Mouse (Mus musculus) megakaryocyte, embryonic 14.5 days (primary cell): ENCODE results near the gene Hsf4. TPM values are rescaled to one million over a fixed set of nuclear protein-coding genes. Genes with fewer than 3 reads are reported as not detected.
A peak's percentile ranks its signal among the peaks of the same experiment; 100 is the strongest.

Source experiments
- H3K27me3 ChIP-seq: replicated peaks from 2 replicates; pipeline ENCODE3; 2012; ENCODE audit warnings: inconsistent platforms
- H3K36me3 ChIP-seq: replicated peaks from 2 replicates; pipeline ENCODE3; 2012; ENCODE audit warnings: low read length, inconsistent platforms, mixed read lengths
- H3K4me1 ChIP-seq: 2 replicates; pipeline ENCODE4 v1.6.1; 2012; ENCODE audit warnings: inconsistent platforms
- H3K4me3 ChIP-seq: replicated peaks from 2 replicates; pipeline ENCODE3; 2012; ENCODE audit warnings: moderate library complexity, mild to moderate bottlenecking, inconsistent platforms
- H3K9me3 ChIP-seq: 2 replicates; pipeline ENCODE4 v1.6.1; 2012; ENCODE audit warnings: inconsistent platforms
- FLI1 ChIP-seq: IDR thresholded peaks from 2 replicates; pipeline ENCODE4 v1.6.1; 2012; ENCODE audit warnings: low read length, inconsistent platforms, mixed read lengths
- GATA1 ChIP-seq: IDR thresholded peaks from 3 replicates; pipeline ENCODE4 v1.6.1; 2012; ENCODE audit warnings: mixed read lengths, low read length, inconsistent platforms, borderline replicate concordance
- polyA plus RNA-seq: library from polyadenylated mRNA; stranded (reverse); fragments of >175 nt; gene quantifications from 2 replicates; pipeline ENCODE4 v1.2.3, GENCODE M21; 2012; ENCODE audit warnings: low replicate concordance; ENCODE audit not compliant: insufficient read depth

Gene Hsf4
- polyA plus RNA-seq, 1 experiment: 0.73 TPM

GRCm38 (mm10) chr8:105237442-105238142 is 32.0 kb upstream of the Hsf4 start:
- Histone ChIP-seq H3K9me3 (no peaks in the 10 kb centered on the region), H3K36me3 (peaks cover 91% of the 10 kb centered on the region)
- TF ChIP-seq FLI1 (no peak), GATA1 (no peak)

GRCm38 (mm10) chr8:105241016-105241415 is 28.6 kb upstream of the Hsf4 start:
- Histone ChIP-seq H3K4me3 (no peak overlapping the region), H3K4me1 (no peaks in the 10 kb centered on the region), H3K9me3 (no peaks in the 10 kb centered on the region), H3K36me3 (peaks cover 87% of the 10 kb centered on the region), H3K27me3 (no peaks in the 10 kb centered on the region)
- TF ChIP-seq FLI1: no peak
- no peak for TF ChIP-seq GATA1

More at GRCm38 (mm10) chr8:105237442-105238142, 32.0 kb upstream of the Hsf4 start:
- Histone ChIP-seq H3K27me3 (no peaks in the 10 kb centered on the region), H3K4me3 (no peak overlapping the region), H3K4me1 (peaks cover 3% of the 10 kb centered on the region; the same call in 1 of the 2 replicates)

GRCm38 (mm10) chr8:105251954-105252353 is 17.6 kb upstream of the Hsf4 start:
- no peak overlapping the region for H3K4me3 ChIP-seq
- H3K36me3 ChIP-seq: peaks cover 69% of the 10 kb centered on the region
- H3K9me3 ChIP-seq: no peaks in the 10 kb centered on the region
- no peak for TF ChIP-seq GATA1
- no peak for TF ChIP-seq FLI1
- H3K4me1 ChIP-seq: peaks cover 56% of the 10 kb centered on the region
- H3K27me3 ChIP-seq: peaks cover 9% of the 10 kb centered on the region

GRCm38 (mm10) chr8:105252680-105253537 is 16.7 kb upstream of the Hsf4 start:
- peaks cover 56% of the 10 kb centered on the region for H3K4me1 ChIP-seq
- peaks cover 66% of the 10 kb centered on the region for H3K36me3 ChIP-seq
- peaks cover 9% of the 10 kb centered on the region for H3K27me3 ChIP-seq
- no peaks in the 10 kb centered on the region for H3K9me3 ChIP-seq
- no peak overlapping the region for H3K4me3 ChIP-seq
- TF ChIP-seq GATA1 (no peak), FLI1 (no peak)

GRCm38 (mm10) chr8:105253766-105254151 is 15.8 kb upstream of the Hsf4 start:
- no peak for TF ChIP-seq FLI1
- no peak for TF ChIP-seq GATA1
- Histone ChIP-seq H3K36me3 (peaks cover 66% of the 10 kb centered on the region), H3K9me3 (no peaks in the 10 kb centered on the region)

GRCm38 (mm10) chr8:105254152-105254965 is 15.2 kb upstream of the Hsf4 start:
- H3K36me3 ChIP-seq: peaks cover 67% of the 10 kb centered on the region
- H3K4me3 ChIP-seq: peak overlapping the region; percentile 94
- H3K4me1 ChIP-seq: peaks cover 48% of the 10 kb centered on the region
- H3K9me3 ChIP-seq: no peaks in the 10 kb centered on the region
- no peak for TF ChIP-seq GATA1
- H3K27me3 ChIP-seq: peaks cover 9% of the 10 kb centered on the region

More at GRCm38 (mm10) chr8:105253766-105254151, 15.8 kb upstream of the Hsf4 start:
- H3K4me3 ChIP-seq: peak overlapping the region; percentile 94
- H3K27me3 ChIP-seq: peaks cover 9% of the 10 kb centered on the region
- peaks cover 49% of the 10 kb centered on the region for H3K4me1 ChIP-seq

- Histone ChIP-seq H3K36me3 (peaks cover 67% of the 10 kb centered on the region), H3K4me1 (peaks cover 48% of the 10 kb centered on the region), H3K27me3 (peaks cover 9% of the 10 kb centered on the region), H3K9me3 (no peaks in the 10 kb centered on the region), H3K4me3 (peak within 1 kb of the TSS; percentile 94)
- TF ChIP-seq GATA1 (no peak), FLI1 (no peak)
These were observed 14.6 kb upstream of the Hsf4 start, which contains the start of gene B3gnt9 for GRCm38 (mm10) chr8:105254966-105255350. TSS of gene B3gnt9 (minus strand) at chr8:105255153.

- TF ChIP-seq FLI1 (no peak), GATA1 (no peak)
- H3K9me3 ChIP-seq: peaks cover 5% of the 10 kb centered on the region; the same call in 1 of the 2 replicates
- peaks cover 62% of the 10 kb centered on the region for H3K4me1 ChIP-seq
- H3K4me3 ChIP-seq: no peak overlapping the region
- H3K27me3 ChIP-seq: peaks cover 9% of the 10 kb centered on the region
- peaks cover 59% of the 10 kb centered on the region for H3K36me3 ChIP-seq
These were observed 12.1 kb upstream of the Hsf4 start for GRCm38 (mm10) chr8:105257318-105258114.
